Mouse (Mus musculus): Measurements from ENCODE around the gene Srgap2. TPM values are rescaled to one million over a fixed set of nuclear protein-coding genes. Genes with fewer than 3 reads are reported as not detected.
A peak's percentile ranks its signal among the peaks of the same experiment; 100 is the strongest.

Srgap2 gene
- polyA plus RNA-seq, 1 experiment from 2014 or later: 14.6 TPM

GRCm38 (mm10) chr1:131281731-131282130, 245.4 kb downstream of the Srgap2 start:
- ATAC-seq (replicated peaks; ENCODE audit: insufficient number of reproducible peaks, low FRiP score, low TSS enrichment, low read depth): no peak
- no peaks in the 10 kb centered on the region for H3K27me3 ChIP-seq (ENCODE audit: control insufficient read depth, insufficient read depth, low read length)

DNA sequence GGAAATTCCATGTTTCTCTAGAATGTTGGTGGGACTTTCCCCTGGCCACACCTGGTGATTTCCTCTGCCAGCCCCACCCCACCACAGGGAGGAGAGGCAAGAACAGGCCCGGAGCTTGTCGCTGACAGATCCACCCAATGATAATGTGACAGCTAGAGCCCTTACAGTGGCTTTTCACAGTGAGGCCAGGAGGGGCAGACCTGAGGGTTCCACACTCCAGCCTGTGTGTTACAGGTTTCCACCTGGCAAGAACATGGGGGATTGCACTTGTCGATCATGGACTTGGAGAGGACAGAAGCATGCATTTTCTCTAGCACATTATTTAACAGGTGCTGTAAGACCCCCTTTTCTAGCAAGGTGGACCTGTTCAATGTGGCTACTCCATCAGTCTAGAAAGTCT, 246.9 kb downstream of the Srgap2 start:
- H3K4me1 ChIP-seq (ENCODE audit: control insufficient read depth, insufficient read depth, low read length): no peaks in the 10 kb centered on the region
- no peaks in the 10 kb centered on the region for H3K9me3 ChIP-seq (replicated peaks; ENCODE audit: control insufficient read depth, low read length)
- H3K4me3 ChIP-seq (ENCODE audit: low read depth, low read length): no peak overlapping the region
- DNase-seq (ENCODE audit: low spot score) (no peak), ATAC-seq (replicated peaks; ENCODE audit: insufficient number of reproducible peaks, low FRiP score, low TSS enrichment, low read depth) (no peak)
- 64% methylated on average over 3 of the region's 3 CpGs for WGBS
- H3K4me2 ChIP-seq (ENCODE audit: low read depth, low read length): no peak overlapping the region
- no peaks in the 10 kb centered on the region for H3K36me3 ChIP-seq (replicated peaks; ENCODE audit: control insufficient read depth, insufficient read depth, low read depth, low read length)
- H3K9ac ChIP-seq (replicated peaks; ENCODE audit: low read length): no peak overlapping the region
- no peak overlapping the region for H3K27ac ChIP-seq (replicated peaks; ENCODE audit: low read depth, low read length)
- no peaks in the 10 kb centered on the region for H3K27me3 ChIP-seq (ENCODE audit: control insufficient read depth, insufficient read depth, low read length)

More at GRCm38 (mm10) chr1:131281731-131282130, 245.4 kb downstream of the Srgap2 start:
- Histone ChIP-seq H3K36me3 (replicated peaks; ENCODE audit: control insufficient read depth, insufficient read depth, low read depth, low read length) (no peaks in the 10 kb centered on the region), H3K4me1 (ENCODE audit: control insufficient read depth, insufficient read depth, low read length) (no peaks in the 10 kb centered on the region), H3K9me3 (replicated peaks; ENCODE audit: control insufficient read depth, low read length) (no peaks in the 10 kb centered on the region), H3K9ac (replicated peaks; ENCODE audit: low read length) (no peak overlapping the region), H3K4me2 (ENCODE audit: low read depth, low read length) (no peak overlapping the region), H3K4me3 (ENCODE audit: low read depth, low read length) (no peak overlapping the region), H3K27ac (replicated peaks; ENCODE audit: low read depth, low read length) (no peak overlapping the region)
- 61% methylated on average over 4 of the region's 4 CpGs for WGBS
- no peak for DNase-seq (ENCODE audit: low spot score)

- no peak within 1 kb of the TSS for H3K27ac ChIP-seq (replicated peaks; ENCODE audit: low read depth, low read length)
- WGBS: 37% methylated on average over 4 of the region's 4 CpGs
- no peaks in the 10 kb centered on the region for H3K36me3 ChIP-seq (replicated peaks; ENCODE audit: control insufficient read depth, insufficient read depth, low read depth, low read length)
- H3K4me3 ChIP-seq (ENCODE audit: low read depth, low read length): peak within 1 kb of the TSS; percentile 16; the same call in 1 of the 2 replicates
- ATAC-seq (replicated peaks; ENCODE audit: insufficient number of reproducible peaks, low FRiP score, low TSS enrichment, low read depth): no peak
- no peaks in the 10 kb centered on the region for H3K9me3 ChIP-seq (replicated peaks; ENCODE audit: control insufficient read depth, low read length)
- DNase-seq (ENCODE audit: low spot score): no peak
- peak within 1 kb of the TSS; percentile 39; the same call in 1 of the 2 replicates for H3K9ac ChIP-seq (replicated peaks; ENCODE audit: low read length)
- no peaks in the 10 kb centered on the region for H3K27me3 ChIP-seq (ENCODE audit: control insufficient read depth, insufficient read depth, low read length)
- peak within 1 kb of the TSS; percentile 27 for H3K4me2 ChIP-seq (ENCODE audit: low read depth, low read length)
- no peaks in the 10 kb centered on the region for H3K4me1 ChIP-seq (ENCODE audit: control insufficient read depth, insufficient read depth, low read length)
Measured at GRCm38 (mm10) chr1:131279456-131279776, 247.7 kb downstream of the Srgap2 start, which contains the start of gene Ikbke. TSS of gene Ikbke (minus strand) at chr1:131279606.

- Histone ChIP-seq H3K36me3 (replicated peaks; ENCODE audit: control insufficient read depth, insufficient read depth, low read depth, low read length) (no peaks in the 10 kb centered on the region), H3K27me3 (ENCODE audit: control insufficient read depth, insufficient read depth, low read length) (no peaks in the 10 kb centered on the region), H3K9ac (replicated peaks; ENCODE audit: low read length) (peak overlapping the region; percentile 39; the same call in 1 of the 2 replicates), H3K4me3 (ENCODE audit: low read depth, low read length) (peak overlapping the region; percentile 16; the same call in 1 of the 2 replicates), H3K4me1 (ENCODE audit: control insufficient read depth, insufficient read depth, low read length) (no peaks in the 10 kb centered on the region), H3K4me2 (ENCODE audit: low read depth, low read length) (peak overlapping the region; percentile 27), H3K27ac (replicated peaks; ENCODE audit: low read depth, low read length) (no peak overlapping the region), H3K9me3 (replicated peaks; ENCODE audit: control insufficient read depth, low read length) (no peaks in the 10 kb centered on the region)
- DNase-seq (ENCODE audit: low spot score) (no peak), ATAC-seq (replicated peaks; ENCODE audit: insufficient number of reproducible peaks, low FRiP score, low TSS enrichment, low read depth) (no peak)
- WGBS: 44% methylated on average over 8 of the region's 8 CpGs
Measured at GRCm38 (mm10) chr1:131278606-131279455, 248.3 kb downstream of the Srgap2 start.

GRCm38 (mm10) chr1:131276831-131277230, 250.3 kb downstream of the Srgap2 start:
- H3K36me3 ChIP-seq (replicated peaks; ENCODE audit: control insufficient read depth, insufficient read depth, low read depth, low read length): no peaks in the 10 kb centered on the region
- no peaks in the 10 kb centered on the region for H3K9me3 ChIP-seq (replicated peaks; ENCODE audit: control insufficient read depth, low read length)
- no peak overlapping the region for H3K4me3 ChIP-seq (ENCODE audit: low read depth, low read length)
- ATAC-seq (replicated peaks; ENCODE audit: insufficient number of reproducible peaks, low FRiP score, low TSS enrichment, low read depth) (no peak), DNase-seq (ENCODE audit: low spot score) (no peak)
- H3K9ac ChIP-seq (replicated peaks; ENCODE audit: low read length): no peak overlapping the region
- no peak overlapping the region for H3K27ac ChIP-seq (replicated peaks; ENCODE audit: low read depth, low read length)
- H3K27me3 ChIP-seq (ENCODE audit: control insufficient read depth, insufficient read depth, low read length): no peaks in the 10 kb centered on the region
- H3K4me2 ChIP-seq (ENCODE audit: low read depth, low read length): no peak overlapping the region
- H3K4me1 ChIP-seq (ENCODE audit: control insufficient read depth, insufficient read depth, low read length): no peaks in the 10 kb centered on the region

DNA sequence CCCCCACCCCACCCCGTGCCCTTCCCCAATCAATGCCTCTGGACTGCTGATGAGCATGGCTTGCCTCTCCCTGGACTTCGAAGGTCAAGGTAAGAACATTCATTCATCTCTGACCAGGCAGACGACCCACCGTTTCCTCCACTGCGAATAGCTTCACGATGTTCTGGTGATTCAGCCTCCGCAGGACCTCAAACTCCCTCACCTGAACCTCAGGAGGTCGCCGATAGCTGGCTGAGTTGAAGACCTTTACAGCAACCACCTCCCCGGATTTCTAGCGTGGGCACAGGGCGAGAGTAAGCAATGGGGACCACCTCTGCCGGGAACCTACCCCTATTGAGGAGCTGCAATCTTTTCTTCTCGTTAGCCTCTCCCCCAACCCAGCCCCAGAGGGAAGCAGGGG, 251.6 kb downstream of the Srgap2 start:
- no peak for ATAC-seq (replicated peaks; ENCODE audit: insufficient number of reproducible peaks, low FRiP score, low TSS enrichment, low read depth)

DNA sequence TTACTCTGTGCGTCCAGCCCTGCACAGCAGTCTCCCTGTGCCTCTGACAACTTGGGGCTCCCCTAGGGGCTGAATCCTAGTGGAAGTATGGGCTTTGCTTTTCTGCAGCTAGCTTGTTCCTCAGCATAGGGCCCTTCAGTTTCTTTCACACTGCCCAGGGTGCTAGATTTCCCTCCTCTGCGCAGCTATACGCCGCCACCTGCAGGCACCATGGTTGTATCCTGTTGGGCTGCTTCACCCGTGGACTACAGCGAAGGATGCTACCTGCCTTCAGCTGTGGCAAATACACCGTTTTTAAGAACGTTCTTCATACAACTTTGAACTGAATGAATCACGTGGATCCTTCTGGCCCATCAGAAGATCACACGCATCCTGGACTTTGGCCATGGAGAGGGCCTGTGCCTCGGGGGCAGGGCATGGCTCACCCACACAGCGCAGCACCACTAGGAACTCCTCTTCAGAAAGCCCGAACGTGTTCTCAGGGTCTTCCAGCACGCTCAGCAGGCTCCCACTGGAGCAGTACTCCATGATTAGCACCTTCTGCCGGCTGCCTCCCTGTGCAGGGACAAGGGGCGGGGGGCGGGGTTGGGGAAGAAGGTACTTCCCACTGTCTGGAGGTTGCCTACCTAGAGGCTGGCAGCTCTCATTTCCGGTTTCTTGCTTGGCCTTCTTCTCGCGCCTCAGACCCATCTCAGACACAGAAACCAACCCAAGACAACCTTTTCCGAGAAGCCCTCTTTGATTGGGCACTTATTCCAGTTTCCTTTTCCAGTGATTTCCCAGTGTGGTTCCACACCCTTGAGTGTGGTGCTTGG, 252.2 kb downstream of the Srgap2 start:
- WGBS: 48% methylated on average over 22 of the region's 22 CpGs
- DNase-seq (ENCODE audit: low spot score) (no peak), ATAC-seq (replicated peaks; ENCODE audit: insufficient number of reproducible peaks, low FRiP score, low TSS enrichment, low read depth) (no peak)
- Histone ChIP-seq H3K4me1 (ENCODE audit: control insufficient read depth, insufficient read depth, low read length) (no peaks in the 10 kb centered on the region), H3K36me3 (replicated peaks; ENCODE audit: control insufficient read depth, insufficient read depth, low read depth, low read length) (no peaks in the 10 kb centered on the region), H3K4me3 (ENCODE audit: low read depth, low read length) (no peak overlapping the region), H3K9ac (replicated peaks; ENCODE audit: low read length) (no peak overlapping the region), H3K9me3 (replicated peaks; ENCODE audit: control insufficient read depth, low read length) (no peaks in the 10 kb centered on the region), H3K27ac (replicated peaks; ENCODE audit: low read depth, low read length) (no peak overlapping the region), H3K27me3 (ENCODE audit: control insufficient read depth, insufficient read depth, low read length) (no peaks in the 10 kb centered on the region), H3K4me2 (ENCODE audit: low read depth, low read length) (no peak overlapping the region)

More for the DNA sequence above, 251.6 kb downstream of the Srgap2 start:
- Histone ChIP-seq H3K36me3 (replicated peaks; ENCODE audit: control insufficient read depth, insufficient read depth, low read depth, low read length) (no peaks in the 10 kb centered on the region), H3K4me2 (ENCODE audit: low read depth, low read length) (no peak overlapping the region), H3K4me1 (ENCODE audit: control insufficient read depth, insufficient read depth, low read length) (no peaks in the 10 kb centered on the region), H3K9ac (replicated peaks; ENCODE audit: low read length) (no peak overlapping the region), H3K9me3 (replicated peaks; ENCODE audit: control insufficient read depth, low read length) (no peaks in the 10 kb centered on the region), H3K27ac (replicated peaks; ENCODE audit: low read depth, low read length) (no peak overlapping the region), H3K27me3 (ENCODE audit: control insufficient read depth, insufficient read depth, low read length) (no peaks in the 10 kb centered on the region), H3K4me3 (ENCODE audit: low read depth, low read length) (no peak overlapping the region)
- no peak for DNase-seq (ENCODE audit: low spot score)
- WGBS: 80% methylated on average over 14 of the region's 14 CpGs

Data from embryonic facial prominence, embryonic 11.5 days (tissue).